Mouse (Mus musculus) left cerebral cortex, adult 8-10 months (tissue): Measurements from ENCODE around the gene Smarcd2. TPM values are rescaled to one million over a fixed set of nuclear protein-coding genes. Genes with fewer than 3 reads are reported as not detected.

Experiments used
- DNase-seq, 2 experiments: peaks; one replicate each; pipeline ENCODE4 v3.0.0; 2022; ENCODE audit warnings: low spot score in 2 of 2
- total RNA-seq, 4 experiments: library from RNA; stranded (reverse); gene quantifications; 2 replicates each; pipeline ENCODE4 v1.2.4; 2022

Gene Smarcd2
- total RNA-seq, 4 experiments from 2014 or later = 12.2 to 20.5 (median 19.4) TPM

DNA sequence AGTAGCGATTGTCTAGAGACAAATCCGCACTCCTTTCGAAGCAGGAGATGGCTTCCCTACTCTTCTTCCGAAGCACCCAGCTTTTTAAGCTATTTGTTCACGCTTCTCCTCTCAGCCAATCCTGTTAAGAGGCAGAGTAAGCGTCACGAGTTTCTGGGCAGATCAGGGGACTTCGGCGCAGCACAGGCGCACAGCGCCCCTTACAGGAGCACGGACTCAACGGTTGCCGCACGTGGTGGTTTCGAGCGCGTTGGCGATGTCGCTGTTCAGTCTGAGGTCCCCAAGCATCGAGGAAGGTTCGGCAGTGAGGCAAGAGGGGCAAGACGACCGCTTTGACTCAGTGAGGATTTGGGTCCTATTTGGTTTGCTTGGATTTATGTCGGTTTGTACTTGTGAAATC, 3.7 kb upstream of the Smarcd2 start, which contains the start of gene Tcam1:
Tcam1 (plus strand) TSS at position 219 of the 400 bp plus-strand sequence.
- DNase-seq = peak; percentile 80 to 92

- DNase-seq = no peak
These were observed 2.2 kb upstream of the Smarcd2 start for GRCm38 (mm10) chr11:106274971-106275411.

GRCm38 (mm10) chr11:106274374-106274773, 1.6 kb upstream of the Smarcd2 start:
- no peak for DNase-seq

GRCm38 (mm10) chr11:106273811-106274210, 1.0 kb upstream of the Smarcd2 start:
- no peak for DNase-seq

DNA sequence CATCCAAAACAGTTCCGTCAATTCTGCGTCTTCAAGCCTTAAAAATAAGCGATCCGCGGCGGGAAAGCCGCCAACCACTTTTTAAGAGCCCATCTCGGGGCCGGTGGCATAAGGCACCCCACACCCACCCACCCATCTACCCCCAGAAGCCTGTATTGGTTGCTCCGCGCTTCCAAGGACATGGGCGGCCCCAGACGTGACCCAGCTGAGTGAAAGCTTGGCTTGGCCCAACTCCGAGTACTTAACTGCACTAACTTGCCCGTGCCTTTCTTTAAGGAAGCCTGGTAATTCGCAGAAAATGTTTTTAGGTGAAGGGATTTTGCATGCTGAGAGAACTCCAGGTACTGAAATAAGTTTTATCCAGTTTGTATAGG, 526 bp upstream of the Smarcd2 start:
- no peak for DNase-seq

GRCm38 (mm10) chr11:106271794-106272643, 753 bp downstream of the Smarcd2 start:
- no peak for DNase-seq

DNA sequence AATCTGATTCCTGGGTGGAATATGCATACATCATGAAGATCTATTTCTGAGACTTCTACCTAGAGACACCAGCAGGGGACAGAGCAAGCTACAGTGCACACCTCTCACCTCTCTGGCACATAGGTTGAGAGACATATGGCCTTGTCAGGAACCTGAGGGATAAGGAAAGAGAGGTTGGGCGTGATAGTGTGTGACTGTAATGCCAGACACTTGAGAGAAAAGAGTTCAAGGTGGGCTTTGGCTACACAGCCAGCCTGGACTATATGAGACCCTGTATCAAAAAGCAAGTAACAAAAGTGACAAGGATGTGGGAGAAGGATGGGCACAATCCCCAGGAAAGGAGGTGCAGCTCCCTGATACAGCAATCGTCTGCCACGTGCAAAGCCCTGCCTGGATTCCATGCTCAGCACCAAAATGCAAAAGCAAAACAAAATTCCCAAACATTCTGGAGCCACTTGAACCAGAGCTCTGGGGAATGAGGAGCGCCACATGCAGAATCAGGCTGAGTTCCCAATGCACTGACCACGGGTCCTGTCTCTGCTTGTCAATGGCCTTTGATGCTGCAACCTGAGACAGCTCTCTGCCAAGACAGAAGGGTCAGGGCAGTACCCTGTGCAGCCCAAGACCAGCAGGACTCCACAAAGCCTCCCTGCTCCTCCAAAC, 1.5 kb downstream of the Smarcd2 start:
- no peak for DNase-seq

DNA sequence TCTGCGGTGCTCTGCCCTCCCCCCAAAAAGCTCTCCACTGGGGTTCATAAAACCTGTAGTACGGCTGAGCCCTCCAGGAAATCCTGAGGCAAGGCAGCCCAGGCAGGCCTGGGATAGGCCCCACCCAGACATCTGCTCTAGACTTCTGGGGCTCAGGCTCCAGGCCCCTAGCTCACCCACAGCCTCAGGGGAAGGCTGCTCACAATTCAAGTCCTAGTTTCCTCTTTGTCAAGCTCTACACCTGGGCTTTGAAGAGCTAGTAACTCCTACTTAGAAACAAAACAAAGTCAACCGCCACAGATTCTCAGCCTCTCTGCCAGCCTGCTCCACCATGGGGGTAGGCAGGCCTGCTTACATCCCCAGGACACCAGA, 3.7 kb downstream of the Smarcd2 start:
- DNase-seq = no peak

GRCm38 (mm10) chr11:106268326-106269059, 4.3 kb downstream of the Smarcd2 start:
- no peak for DNase-seq

- no peak for DNase-seq
These were observed 4.9 kb downstream of the Smarcd2 start for GRCm38 (mm10) chr11:106267871-106268270.

DNA sequence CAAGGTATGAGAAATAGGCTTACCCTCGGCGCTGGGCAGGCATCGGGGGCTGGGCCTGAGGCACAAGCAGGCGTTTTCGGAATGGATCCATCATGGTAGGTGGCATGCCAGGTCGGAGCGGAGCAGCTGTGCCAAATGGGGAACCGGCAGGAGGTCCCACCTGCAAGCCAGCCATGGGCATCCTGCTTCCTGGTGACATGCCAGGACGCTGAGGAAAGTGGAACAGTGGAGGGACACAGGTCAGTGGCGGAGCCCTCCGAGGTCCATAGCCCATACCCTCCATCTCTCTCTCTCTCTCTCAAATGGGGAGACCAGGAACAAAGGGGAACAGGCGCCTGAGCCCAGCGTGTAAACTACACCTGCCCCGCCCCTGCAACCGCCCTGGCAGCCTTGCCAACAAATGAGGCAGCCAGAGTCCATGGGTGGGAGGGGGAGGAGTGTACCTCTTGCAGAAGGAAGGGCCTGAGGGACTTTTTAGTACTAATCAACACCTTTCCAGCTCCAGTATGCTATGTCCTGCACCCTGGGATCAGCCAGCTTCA, 5.4 kb downstream of the Smarcd2 start:
- DNase-seq = no peak

GRCm38 (mm10) chr11:106266431-106266830, 6.3 kb downstream of the Smarcd2 start:
- no peak for DNase-seq

GRCm38 (mm10) chr11:106265570-106265969, 7.2 kb downstream of the Smarcd2 start:
- no peak for DNase-seq

GRCm38 (mm10) chr11:106264988-106265387, 7.8 kb downstream of the Smarcd2 start:
- no peak for DNase-seq

DNA sequence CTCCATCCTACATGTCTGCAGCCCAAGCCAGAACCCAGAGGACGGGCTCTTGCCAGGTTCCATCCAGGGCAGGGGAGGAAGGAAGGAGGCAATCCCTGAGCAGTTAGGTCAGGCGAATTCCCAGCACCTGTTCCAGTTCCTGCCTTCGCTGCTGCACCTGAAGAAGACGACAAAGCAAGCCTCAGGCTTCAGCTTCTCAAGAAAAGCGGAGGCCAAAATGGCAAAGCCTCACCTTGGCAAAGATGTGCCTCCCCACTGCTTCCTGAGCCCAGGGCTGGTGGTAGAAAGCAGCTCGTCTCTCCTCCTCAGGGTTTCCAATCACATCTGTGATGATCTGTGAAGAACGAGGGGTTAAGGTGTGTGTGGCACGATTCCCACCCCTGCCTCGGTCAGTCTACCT, 8.8 kb downstream of the Smarcd2 start:
- no peak for DNase-seq

- no peak for DNase-seq
These were observed 11.8 kb downstream of the Smarcd2 start for GRCm38 (mm10) chr11:106260826-106261450.

DNA sequence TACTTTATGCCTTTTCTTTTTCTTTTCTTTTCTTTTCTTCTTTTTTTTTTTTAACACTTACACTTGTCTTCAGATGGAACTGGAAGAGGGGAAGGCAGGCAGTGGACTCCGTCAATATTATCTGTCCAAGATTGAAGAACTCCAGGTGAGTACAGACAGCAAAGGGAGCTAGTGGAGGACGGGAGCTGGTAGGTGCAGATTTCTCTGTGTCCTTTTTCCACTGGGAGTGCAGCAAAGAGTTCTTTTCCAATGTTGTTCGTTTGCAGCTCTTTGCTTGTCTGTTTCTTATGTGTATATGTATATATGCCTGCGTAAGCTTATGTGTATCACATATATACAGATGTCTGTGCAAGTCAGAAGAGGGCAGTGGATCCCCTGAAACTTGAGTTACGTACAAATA, 16.0 kb downstream of the Smarcd2 start:
- DNase-seq = no peak

GRCm38 (mm10) chr11:106255685-106256451, 16.9 kb downstream of the Smarcd2 start, which contains the start of the genes Ftsj3 and Psmc5:
TSS of gene Ftsj3 (minus strand) at chr11:106256079.
TSS of gene Psmc5 (plus strand) at chr11:106256154.
- DNase-seq = peak; percentile 94 to 99

DNA sequence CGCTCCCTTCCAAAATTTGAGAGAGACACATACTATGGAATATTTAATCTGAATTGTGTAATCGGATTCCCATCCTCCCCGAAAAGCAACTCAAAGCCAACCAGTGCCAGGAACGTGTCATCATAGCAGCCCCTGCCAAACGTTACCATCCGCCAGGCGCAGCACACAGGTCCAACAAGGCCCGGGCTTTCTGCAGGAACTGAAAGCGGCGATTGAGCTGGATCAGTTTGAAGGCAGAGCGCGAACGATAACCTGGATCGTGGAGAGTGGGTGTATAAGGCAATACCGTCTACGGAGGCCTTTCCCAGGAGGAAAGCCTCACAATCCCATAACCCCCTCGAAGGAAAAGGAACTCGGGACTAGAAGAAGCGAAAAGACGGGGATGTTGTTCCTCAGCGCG, 17.6 kb downstream of the Smarcd2 start:
- DNase-seq = no peak

- no peak for DNase-seq
These were observed 18.0 kb downstream of the Smarcd2 start for GRCm38 (mm10) chr11:106254767-106255166.
